Mouse (Mus musculus) ES-E14 (cell line): ENCODE data around the gene Tnni3. TPM values are rescaled to one million over a fixed set of nuclear protein-coding genes. Genes with fewer than 3 reads are reported as not detected.

ENCODE experiments used
- DNase-seq: peaks from one replicate; pipeline ENCODE4 v3.0.0-alpha.2; 2013; ENCODE audit warnings: low read depth, low spot score
- H3K27ac ChIP-seq: 2 replicates; pipeline ENCODE4 v1.5.1; 2012; ENCODE audit warnings: low read depth, mild to moderate bottlenecking, low read length, moderate library complexity, mixed read lengths; ENCODE audit not compliant: poor library complexity, insufficient read depth, severe bottlenecking
- H3K36me3 ChIP-seq: 2 replicates; pipeline ENCODE4 v1.6.1; 2012; ENCODE audit warnings: mild to moderate bottlenecking, low read length, moderate library complexity, mixed read lengths; ENCODE audit not compliant: control insufficient read depth, poor library complexity, insufficient read depth, severe bottlenecking
- H3K4me1 ChIP-seq, 2 experiments: fragments of 150-350 bp in 1 of 2; sonication (generic) in 1 of 2; 2 replicates each; pipeline ENCODE4 v1.6.1; 2012; ENCODE audit warnings: low read length in 2 of 2, mild to moderate bottlenecking in 1 of 2, mixed read lengths in 1 of 2; ENCODE audit not compliant: control insufficient read depth in 2 of 2, insufficient read depth in 2 of 2, poor library complexity in 1 of 2
- H3K4me3 ChIP-seq, 2 experiments: fragments of 150-350 bp in 1 of 2; sonication (generic) in 1 of 2; 2 replicates each; pipeline ENCODE4 v1.5.1; 2012; ENCODE audit warnings: low read length in 2 of 2, low read depth in 1 of 2, mild to moderate bottlenecking in 1 of 2, mixed read lengths in 1 of 2; ENCODE audit not compliant: insufficient read depth in 1 of 2, poor library complexity in 1 of 2, severe bottlenecking in 1 of 2
- H3K9ac ChIP-seq: 2 replicates; pipeline ENCODE4 v1.6.1; 2012; ENCODE audit warnings: low read depth, mild to moderate bottlenecking, low read length, mixed read lengths; ENCODE audit not compliant: poor library complexity, insufficient read depth, severe bottlenecking
- H3K9me3 ChIP-seq: fragments of 150-350 bp; sonication (generic); 2 replicates; pipeline ENCODE4 v1.6.1; 2012; ENCODE audit warnings: low read depth, mild to moderate bottlenecking, low read length; ENCODE audit not compliant: control insufficient read depth, insufficient read depth
- CHD2 ChIP-seq: IDR thresholded peaks from 2 replicates; pipeline ENCODE4 v1.6.1; 2014; ENCODE audit warnings: mild to moderate bottlenecking, low read depth, low read length, inconsistent platforms
- HCFC1 ChIP-seq: IDR thresholded peaks from 2 replicates; pipeline ENCODE4 v1.6.1; 2012; ENCODE audit warnings: low read length, inconsistent platforms, borderline replicate concordance; ENCODE audit not compliant: insufficient read depth
- MAFK ChIP-seq: IDR thresholded peaks from 2 replicates; pipeline ENCODE4 v1.6.1; 2014; ENCODE audit warnings: mild to moderate bottlenecking, low read depth, low read length, inconsistent platforms; ENCODE audit not compliant: insufficient read depth
- ZC3H11A ChIP-seq: IDR thresholded peaks from 2 replicates; pipeline ENCODE4 v1.6.1; 2012; ENCODE audit warnings: low read depth, mild to moderate bottlenecking, inconsistent platforms, low read length, borderline replicate concordance
- ZNF384 ChIP-seq: IDR thresholded peaks from 2 replicates; pipeline ENCODE4 v1.6.1; 2012; ENCODE audit warnings: low read depth, low read length, inconsistent platforms
- in situ Hi-C, 2 experiments: fragments of 600-800 bp; cut with MboI; formaldehyde crosslinking; loops; one replicate each; pipeline ENCODE4 v1.15.1; 2025; ENCODE audit warnings: low sequenced_read_pairs in 2 of 2, inconsistent platforms in 1 of 2; ENCODE audit not compliant: unreplicated experiment in 2 of 2
- total RNA-seq: library from RNA; depleted of rRNA; stranded (reverse); fragments of 300-350 nt; gene quantifications from 2 replicates; pipeline ENCODE4 v1.2.3, GENCODE M21; 2012

Tnni3 gene
- total RNA-seq, 1 experiment: 7.8 TPM

- in situ Hi-C loops: no loop called here
- H3K4me3 ChIP-seq: no peak overlapping the region
- DNase-seq: no peak
- TF ChIP-seq MAFK (no peak), ZNF384 (no peak), HCFC1 (no peak), CHD2 (no peak), ZC3H11A (no peak)
- H3K27ac ChIP-seq: no peak overlapping the region
- H3K9me3 ChIP-seq: no peaks in the 10 kb centered on the region
- no peaks in the 10 kb centered on the region for H3K36me3 ChIP-seq
- H3K9ac ChIP-seq: peak overlapping the region; percentile 25; the same call in 1 of the 2 replicates
- peaks cover 2 to 22% of the 10 kb centered on the region in 2 experiments; a peak in 3 of 4 replicates for H3K4me1 ChIP-seq
These were observed 10.0 kb downstream of the Tnni3 start for GRCm38 (mm10) chr7:4513829-4514712.

GRCm38 (mm10) chr7:4513236-4513635 lies 10.8 kb downstream of the Tnni3 start:
- in situ Hi-C loops: no loop called here
- H3K9me3 ChIP-seq: no peaks in the 10 kb centered on the region
- no peak overlapping the region for H3K4me3 ChIP-seq
- DNase-seq: no peak
- peaks cover 2 to 30% of the 10 kb centered on the region in 2 experiments; a peak in 3 of 4 replicates for H3K4me1 ChIP-seq
- no peak overlapping the region for H3K27ac ChIP-seq
- TF ChIP-seq CHD2 (no peak), ZC3H11A (no peak), HCFC1 (no peak), ZNF384 (peak; percentile 83), MAFK (no peak)
- no peaks in the 10 kb centered on the region for H3K36me3 ChIP-seq
- peak overlapping the region; percentile 25; the same call in 1 of the 2 replicates for H3K9ac ChIP-seq

- Histone ChIP-seq H3K36me3 (no peaks in the 10 kb centered on the region), H3K4me1 (peaks cover 2 to 29% of the 10 kb centered on the region in 2 experiments; a peak in 3 of 4 replicates), H3K9ac (no peak overlapping the region), H3K9me3 (no peaks in the 10 kb centered on the region), H3K27ac (no peak overlapping the region), H3K4me3 (no peak overlapping the region)
- no peak for DNase-seq
- TF ChIP-seq CHD2 (no peak), ZNF384 (no peak), MAFK (no peak)
- in situ Hi-C loops: no loop called here
These were observed 12.4 kb downstream of the Tnni3 start for GRCm38 (mm10) chr7:4511489-4512224.

GRCm38 (mm10) chr7:4509863-4510608 lies 14.0 kb downstream of the Tnni3 start:
- peak; percentile 84 for DNase-seq
- in situ Hi-C loops: no loop called here
- H3K27ac ChIP-seq: no peak overlapping the region

More at GRCm38 (mm10) chr7:4509863-4510608, 14.0 kb downstream of the Tnni3 start:
- no peak for TF ChIP-seq ZNF384
- TF ChIP-seq MAFK: no peak
- TF ChIP-seq ZC3H11A: no peak
- no peak for TF ChIP-seq HCFC1
- TF ChIP-seq CHD2: no peak
- Histone ChIP-seq H3K36me3 (no peaks in the 10 kb centered on the region), H3K4me3 (peak overlapping the region; percentile 5 to 26; a peak in 2 of 4 replicates), H3K9ac (peak overlapping the region; percentile 57; the same call in 1 of the 2 replicates), H3K4me1 (peaks cover 0 to 19% of the 10 kb centered on the region in 2 experiments; a peak in 2 of 4 replicates), H3K9me3 (no peaks in the 10 kb centered on the region)
